10 mouse cellular contexts compared by ENCODE assay signal in genomic region chr1:72578806-72579205, GRCm38 (mm10). TPM values are rescaled to one million over a fixed set of nuclear protein-coding genes. Genes with fewer than 3 reads are reported as not detected.
DNase-seq lines count a peak whose midpoint lies in the region; ATAC-seq and TF ChIP-seq lines count a peak whose summit lies in the region.
"Had no signal": no experiment of that assay in that cellular context is flagged by ENCODE, and none has a peak within 500 bp of the region (broad histone marks: within the 10 kb centered on the region; RNA-seq: fewer than 3 reads in every experiment).

No protein-coding gene starts in this region.

- no peak for TF ChIP-seq CTCF in hindbrain, postnatal 0 days (IDR thresholded peaks at IDR 0.05; ENCODE audit: low read depth)

- no peak overlapping the region for H3K9ac ChIP-seq in hindbrain, postnatal 0 days (replicated peaks; ENCODE audit: low read length)

- peaks cover 7% of the 10 kb centered on the region for H3K4me1 ChIP-seq in hindbrain, postnatal 0 days (ENCODE audit: insufficient read depth, low read length)

- no peaks in the 10 kb centered on the region for H3K9me3 ChIP-seq in hindbrain, postnatal 0 days (ENCODE audit: low read length)

- H3K27ac ChIP-seq in hindbrain, postnatal 0 days, result no peak overlapping the region

- H3K27me3 ChIP-seq in hindbrain, postnatal 0 days (ENCODE audit: insufficient read depth, low read length), result no peaks in the 10 kb centered on the region

- 27% methylated on average over 4 of the region's 4 CpGs for WGBS in hindbrain, postnatal 0 days

- H3K4me3 ChIP-seq in hindbrain, postnatal 0 days (ENCODE audit: low read length), result no peak overlapping the region

- ATAC-seq in frontal cortex, adult (ENCODE audit: low TSS enrichment), result 0 out of 2 replicates have a peak, but pooled peaks have one; percentile 16
- ATAC-seq in hindbrain, postnatal 0 days, result no peak

- no peaks in the 10 kb centered on the region for H3K36me3 ChIP-seq in hindbrain, postnatal 0 days (ENCODE audit: insufficient read depth, low read length)

- 0 out of 2 replicates have a peak overlapping the region, but pooled peaks have one; percentile 16 for H3K4me2 ChIP-seq in hindbrain, postnatal 0 days (ENCODE audit: low read depth, low read length)

- no peak for DNase-seq in frontal cortex, postnatal 25 days (ENCODE audit: low spot score in 2 of 2)
- DNase-seq in thymus, postnatal 0 days (ENCODE audit: low spot score), result peak; percentile 12
- no peak for DNase-seq in thymus, postnatal 25 days
- DNase-seq in hindbrain, postnatal 0 days (ENCODE audit: low spot score), result peak; percentile 64
- peak; percentile 78 for DNase-seq in telencephalon, adult 2 months (ENCODE audit: low read depth, low spot score)
- DNase-seq in layer of hippocampus, adult 9-10 months (ENCODE audit: low spot score), result no peak
- no peak for DNase-seq in adipocyte (ENCODE audit: low spot score)
- DNase-seq: adrenal gland, adult 8-10 months; lung, adult 2 months had no signal

RNA-seq across cellular contexts. Expression of gene Smarcal1, which starts 4.2 kb away (rescaled TPM):
- 16.2 and 17.2 TPM in 2 replicates for polyA plus RNA-seq in thymus, postnatal 0 days (2015; fragmentation: Nextera tagmentation; extraction: Ambion mirVana)
- total RNA-seq in hindbrain, postnatal 0 days (2014; rRNA removed), result 42.0 and 53.6 TPM in 2 replicates
- 19.1 and 19.7 TPM in 2 replicates for polyA plus RNA-seq in hindbrain, postnatal 0 days (2015; fragmentation: Nextera tagmentation; extraction: Ambion mirVana)

RNA-seq across cellular contexts. Expression of gene March4, which starts 42.1 kb away (rescaled TPM):
- not detected in 2 replicates for polyA plus RNA-seq in thymus, postnatal 0 days (2015; fragmentation: Nextera tagmentation; extraction: Ambion mirVana)
- total RNA-seq in hindbrain, postnatal 0 days (2014; rRNA removed), result 34.6 and 34.9 TPM in 2 replicates
- polyA plus RNA-seq in hindbrain, postnatal 0 days (2015; fragmentation: Nextera tagmentation; extraction: Ambion mirVana), result 6.6 and 7.5 TPM in 2 replicates

Comparison
In these comparisons a context has a peak if more than half of its experiments do, and no peak if none do; other contexts are left out.
1. DNase-seq: peak in thymus, postnatal 0 days (single experiment), hindbrain, postnatal 0 days (single experiment) and telencephalon, adult 2 months (single experiment); none in frontal cortex, postnatal 25 days (0 of 2), thymus, postnatal 25 days (single experiment), layer of hippocampus, adult 9-10 months (single experiment) and adipocyte (single experiment).